Mouse (Mus musculus): ENCODE data around the gene Fam189b. TPM values are rescaled to one million over a fixed set of nuclear protein-coding genes. Genes with fewer than 3 reads are reported as not detected.
"Not testable (repeated sequence)": the region's sequence is repeated elsewhere in the genome, so short reads cannot be mapped to it uniquely, and the experiment has no call there.

The Fam189b gene
- polyA plus RNA-seq, 1 experiment from 2014 or later: 2.4 TPM

DNA sequence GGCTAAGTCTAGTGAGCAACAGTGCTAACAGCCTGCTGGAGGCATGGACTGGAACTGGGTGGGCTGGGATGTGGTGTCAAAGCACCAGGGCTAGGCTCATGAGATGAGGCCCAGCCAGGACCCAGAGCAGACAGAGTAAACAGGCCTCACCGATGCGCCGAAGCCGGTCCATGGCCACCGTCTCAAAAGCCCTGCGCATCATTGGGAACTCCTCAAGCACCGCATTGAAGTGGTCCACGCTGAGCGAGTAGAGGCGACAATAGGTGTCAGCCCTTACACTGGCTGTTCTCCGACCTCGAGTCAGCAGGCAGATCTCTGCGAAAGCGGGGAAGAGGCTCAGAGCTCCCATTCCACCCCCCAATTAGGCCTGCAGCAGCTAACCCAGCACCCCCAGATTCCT, 34.4 kb upstream of the Fam189b start:
- H3K9ac ChIP-seq (ENCODE audit: low read depth, low read length): no peak overlapping the region
- peaks cover 38% of the 10 kb centered on the region for H3K4me1 ChIP-seq (ENCODE audit: control insufficient read depth, low read depth, low read length)
- no peak overlapping the region for H3K27ac ChIP-seq (ENCODE audit: low read length)
- no peaks in the 10 kb centered on the region for H3K9me3 ChIP-seq (replicated peaks; ENCODE audit: control insufficient read depth, low read length)
- peaks cover 18% of the 10 kb centered on the region for H3K36me3 ChIP-seq (ENCODE audit: control insufficient read depth, insufficient read depth)
- H3K27me3 ChIP-seq (ENCODE audit: control insufficient read depth, insufficient read depth, low read depth, low read length): peaks cover 5% of the 10 kb centered on the region
- no peak for ATAC-seq (ENCODE audit: low read depth)
- WGBS (ENCODE audit: insufficient replicate concordance): 67% methylated on average over 14 of the region's 14 CpGs
- 0 out of 2 replicates have a peak overlapping the region, but pooled peaks have one; percentile 73 for H3K4me2 ChIP-seq (ENCODE audit: low read depth, low read length)
- H3K4me3 ChIP-seq (ENCODE audit: low read depth, low read length): no peak overlapping the region

DNA sequence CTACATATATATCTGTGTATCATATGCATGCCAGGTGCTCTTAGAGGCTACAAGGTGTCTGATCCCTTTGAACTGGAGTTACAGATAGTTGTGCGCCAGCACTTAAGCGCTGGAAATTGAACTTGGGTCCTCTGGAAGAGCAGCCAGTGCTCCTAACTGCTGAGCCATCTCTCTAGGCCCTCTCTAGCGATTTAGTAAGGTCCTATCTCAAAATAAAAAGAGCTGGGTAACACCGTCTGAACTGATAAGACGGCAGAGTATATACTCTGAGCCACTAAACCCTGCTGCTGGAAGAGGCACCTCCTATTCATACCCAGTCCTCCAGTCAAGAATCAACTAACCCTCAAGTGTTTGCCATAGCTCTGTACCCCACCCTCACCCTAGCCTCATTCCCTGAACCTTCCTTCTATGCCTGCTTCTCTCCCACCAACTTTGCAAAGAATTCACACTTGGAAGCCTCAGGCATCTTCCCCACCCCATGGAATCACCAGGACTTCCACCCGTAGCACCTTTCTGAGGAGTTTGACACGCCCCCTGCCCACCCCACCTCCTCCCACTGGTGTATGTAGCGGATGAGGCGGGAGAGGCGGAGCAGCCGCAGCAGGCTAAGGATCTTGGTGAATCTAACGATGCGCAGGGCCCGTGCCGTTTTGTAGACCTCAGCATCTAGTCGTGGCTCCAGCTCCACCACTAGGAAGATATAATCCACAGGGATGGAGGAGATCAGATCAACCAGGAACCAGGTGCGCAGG, 30.7 kb upstream of the Fam189b start:
- Histone ChIP-seq H3K9ac (ENCODE audit: low read depth, low read length) (no peak overlapping the region), H3K9me3 (replicated peaks; ENCODE audit: control insufficient read depth, low read length) (no peaks in the 10 kb centered on the region), H3K4me3 (ENCODE audit: low read depth, low read length) (no peak overlapping the region), H3K4me2 (ENCODE audit: low read depth, low read length) (no peak overlapping the region), H3K4me1 (ENCODE audit: control insufficient read depth, low read depth, low read length) (peaks cover 31% of the 10 kb centered on the region), H3K36me3 (ENCODE audit: control insufficient read depth, insufficient read depth) (no peaks in the 10 kb centered on the region), H3K27ac (ENCODE audit: low read length) (no peak overlapping the region), H3K27me3 (ENCODE audit: control insufficient read depth, insufficient read depth, low read depth, low read length) (peaks cover 10% of the 10 kb centered on the region)
- WGBS (ENCODE audit: insufficient replicate concordance): 38% methylated on average over 17 of the region's 17 CpGs
- ATAC-seq (ENCODE audit: low read depth): no peak

DNA sequence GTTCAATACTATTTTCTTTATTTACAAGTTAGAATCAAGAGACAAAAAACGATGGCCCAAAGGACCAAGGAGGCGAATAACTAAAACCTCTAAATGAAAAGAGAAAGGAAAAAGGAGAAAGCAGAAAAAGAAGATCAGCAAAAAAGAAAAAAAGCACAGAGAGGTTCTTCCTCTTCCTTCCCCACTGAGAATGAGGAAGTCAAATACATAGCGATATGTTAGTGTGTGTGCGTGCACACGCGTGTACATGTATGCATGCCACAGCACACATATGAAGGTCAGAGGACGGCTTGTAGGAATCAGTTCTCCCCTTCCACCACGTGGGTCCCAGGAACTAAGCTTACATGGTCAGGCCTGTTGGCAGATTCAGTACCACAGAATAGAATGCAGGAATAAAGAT, 26.0 kb upstream of the Fam189b start:
- Histone ChIP-seq H3K9me3 (replicated peaks; ENCODE audit: control insufficient read depth, low read length) (no peaks in the 10 kb centered on the region), H3K4me1 (ENCODE audit: control insufficient read depth, low read depth, low read length) (peaks cover 20% of the 10 kb centered on the region), H3K4me3 (ENCODE audit: low read depth, low read length) (no peak overlapping the region), H3K27ac (ENCODE audit: low read length) (no peak overlapping the region), H3K36me3 (ENCODE audit: control insufficient read depth, insufficient read depth) (no peaks in the 10 kb centered on the region), H3K9ac (ENCODE audit: low read depth, low read length) (no peak overlapping the region), H3K4me2 (ENCODE audit: low read depth, low read length) (no peak overlapping the region), H3K27me3 (ENCODE audit: control insufficient read depth, insufficient read depth, low read depth, low read length) (peaks cover 25% of the 10 kb centered on the region)
- WGBS (ENCODE audit: insufficient replicate concordance): 52% methylated on average over 8 of the region's 8 CpGs
- ATAC-seq (ENCODE audit: low read depth): no peak

DNA sequence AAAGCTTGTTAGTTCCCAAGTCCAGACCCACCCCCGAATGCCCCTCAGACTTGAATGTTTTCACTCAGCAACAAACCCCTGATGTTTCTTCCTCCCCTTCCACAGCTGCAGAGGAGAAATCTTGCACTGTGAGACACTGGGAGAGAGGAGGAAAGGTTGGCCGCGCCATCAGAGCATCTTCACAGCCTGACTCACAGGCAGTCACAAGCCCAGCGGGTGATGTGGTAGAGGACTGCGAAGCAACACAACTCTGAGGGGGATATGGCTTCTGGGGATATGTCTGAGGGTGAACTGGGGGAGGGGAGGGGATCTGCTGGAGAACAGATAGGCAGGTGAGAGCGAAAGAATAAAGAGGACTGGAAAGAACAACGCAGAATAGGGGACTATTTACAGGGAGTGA, 24.3 kb upstream of the Fam189b start:
- ATAC-seq (ENCODE audit: low read depth): no peak
- Histone ChIP-seq H3K36me3 (ENCODE audit: control insufficient read depth, insufficient read depth) (no peaks in the 10 kb centered on the region), H3K9me3 (replicated peaks; ENCODE audit: control insufficient read depth, low read length) (no peaks in the 10 kb centered on the region), H3K4me2 (ENCODE audit: low read depth, low read length) (no peak overlapping the region), H3K27me3 (ENCODE audit: control insufficient read depth, insufficient read depth, low read depth, low read length) (peaks cover 25% of the 10 kb centered on the region), H3K27ac (ENCODE audit: low read length) (no peak overlapping the region), H3K4me1 (ENCODE audit: control insufficient read depth, low read depth, low read length) (peaks cover 13% of the 10 kb centered on the region), H3K9ac (ENCODE audit: low read depth, low read length) (no peak overlapping the region), H3K4me3 (ENCODE audit: low read depth, low read length) (no peak overlapping the region)
- 16% methylated on average over 7 of the region's 7 CpGs for WGBS (ENCODE audit: insufficient replicate concordance)

DNA sequence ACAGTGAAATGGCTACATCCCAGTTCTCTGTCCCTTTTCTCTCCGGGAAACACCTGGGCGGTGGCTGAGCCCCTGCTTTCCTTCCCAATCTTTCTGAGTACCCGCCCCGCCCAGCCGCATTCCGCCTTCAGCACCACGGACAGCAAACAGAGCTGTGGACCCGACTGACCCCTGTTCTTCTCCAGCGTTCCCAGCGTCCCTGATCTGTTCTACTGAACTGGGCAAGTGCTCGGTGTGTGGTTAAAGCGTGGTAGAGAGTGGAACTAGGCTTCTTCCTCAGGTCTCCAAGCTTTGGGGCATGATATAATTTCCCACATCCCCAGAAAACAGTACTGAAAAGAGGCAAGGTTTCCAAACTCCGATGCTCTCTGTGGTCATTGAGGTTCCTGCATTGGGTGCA, 23.7 kb upstream of the Fam189b start:
- H3K9ac ChIP-seq (ENCODE audit: low read depth, low read length): no peak overlapping the region
- H3K27me3 ChIP-seq (ENCODE audit: control insufficient read depth, insufficient read depth, low read depth, low read length): peaks cover 25% of the 10 kb centered on the region
- no peaks in the 10 kb centered on the region for H3K36me3 ChIP-seq (ENCODE audit: control insufficient read depth, insufficient read depth)
- H3K4me3 ChIP-seq (ENCODE audit: low read depth, low read length): peak overlapping the region; percentile 66
- under 1% methylated on average over 13 of the region's 13 CpGs for WGBS (ENCODE audit: insufficient replicate concordance)
- peak overlapping the region; percentile 99 for H3K4me2 ChIP-seq (ENCODE audit: low read depth, low read length)
- ATAC-seq (ENCODE audit: low read depth): peak; percentile 27; the same call in 1 of the 2 replicates
- H3K9me3 ChIP-seq (replicated peaks; ENCODE audit: control insufficient read depth, low read length): no peaks in the 10 kb centered on the region
- H3K4me1 ChIP-seq (ENCODE audit: control insufficient read depth, low read depth, low read length): peaks cover 18% of the 10 kb centered on the region
- no peak overlapping the region for H3K27ac ChIP-seq (ENCODE audit: low read length)

DNA sequence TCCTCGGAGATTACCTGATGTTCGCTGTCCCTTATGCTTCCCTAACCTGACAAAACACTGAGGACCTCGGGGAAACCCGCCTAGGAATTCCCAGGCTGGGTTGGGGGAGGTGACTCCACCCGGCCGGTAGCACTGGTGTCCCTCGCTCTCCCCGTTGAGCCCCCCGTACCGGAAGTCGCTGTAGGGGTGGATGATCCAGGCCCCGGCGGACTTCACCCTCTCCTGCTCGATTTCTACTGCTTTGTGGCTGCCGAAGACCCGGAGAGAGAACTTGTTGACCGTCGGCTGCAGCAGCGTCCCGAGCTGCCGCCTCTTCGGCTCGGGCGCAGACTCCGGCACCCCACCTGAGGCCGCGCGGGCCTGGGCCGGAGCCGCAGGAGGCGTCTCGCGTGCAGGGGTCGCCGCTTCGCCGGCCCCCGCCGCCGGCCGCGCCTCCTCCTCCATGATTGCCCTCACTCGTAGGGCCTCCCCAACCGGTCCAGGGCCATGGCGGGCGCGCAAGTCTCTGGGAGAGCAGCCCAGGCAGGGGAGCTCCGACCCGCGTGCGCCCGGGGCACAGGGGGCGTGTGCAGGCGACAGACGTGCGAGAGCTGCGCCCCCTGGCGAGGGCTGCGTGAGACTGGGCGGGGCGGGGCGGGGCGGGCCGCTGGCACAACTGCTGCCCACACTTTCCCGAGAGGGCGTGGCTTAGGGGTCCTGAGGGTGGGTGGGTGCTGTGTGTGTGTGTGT, 23.2 kb upstream of the Fam189b start, which contains the start of gene Hcn3:
TSS of gene Hcn3 (minus strand) at position 581 of the 729 bp plus-strand sequence.
- no peaks in the 10 kb centered on the region for H3K36me3 ChIP-seq (ENCODE audit: control insufficient read depth, insufficient read depth)
- no peak; the same call in 1 of the 2 replicates for ATAC-seq (ENCODE audit: low read depth)
- H3K4me3 ChIP-seq (ENCODE audit: low read depth, low read length): peak within 1 kb of the TSS; percentile 66
- H3K9ac ChIP-seq (ENCODE audit: low read depth, low read length): peak within 1 kb of the TSS; percentile 53
- H3K4me2 ChIP-seq (ENCODE audit: low read depth, low read length): peak within 1 kb of the TSS; percentile 99
- H3K9me3 ChIP-seq (replicated peaks; ENCODE audit: control insufficient read depth, low read length): no peaks in the 10 kb centered on the region
- WGBS (ENCODE audit: insufficient replicate concordance): under 1% methylated on average over 64 of the region's 66 CpGs
- H3K27ac ChIP-seq (ENCODE audit: low read length): no peak within 1 kb of the TSS
- H3K27me3 ChIP-seq (ENCODE audit: control insufficient read depth, insufficient read depth, low read depth, low read length): peaks cover 25% of the 10 kb centered on the region
- H3K4me1 ChIP-seq (ENCODE audit: control insufficient read depth, low read depth, low read length): peaks cover 18% of the 10 kb centered on the region

DNA sequence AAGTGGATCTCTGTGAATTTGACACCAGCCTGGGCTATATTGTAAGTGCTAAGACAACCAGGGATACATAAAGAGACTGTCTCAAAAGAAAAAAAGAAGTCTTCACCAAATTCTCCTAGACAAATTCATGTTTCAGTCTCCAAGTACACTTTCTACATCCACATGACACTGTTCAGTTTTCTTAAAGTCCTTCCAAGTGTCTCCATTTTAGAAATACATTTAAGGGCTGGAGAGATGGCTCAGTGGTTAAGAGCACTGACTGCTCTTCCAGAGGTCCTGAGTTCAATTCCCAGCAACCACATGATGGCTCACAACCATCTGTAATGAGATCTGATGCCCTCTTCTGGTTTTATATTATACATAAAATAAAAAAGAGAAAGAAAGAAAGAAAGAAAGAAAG, 21.7 kb upstream of the Fam189b start:
- H3K36me3 ChIP-seq (ENCODE audit: control insufficient read depth, insufficient read depth); H3K9ac ChIP-seq (ENCODE audit: low read depth, low read length); H3K9me3 ChIP-seq (replicated peaks; ENCODE audit: control insufficient read depth, low read length); H3K4me3 ChIP-seq (ENCODE audit: low read depth, low read length); H3K27ac ChIP-seq (ENCODE audit: low read length); H3K4me2 ChIP-seq (ENCODE audit: low read depth, low read length); ATAC-seq (ENCODE audit: low read depth): not testable (repeated sequence)
- peaks cover 22% of the 10 kb centered on the region for H3K27me3 ChIP-seq (ENCODE audit: control insufficient read depth, insufficient read depth, low read depth, low read length)
- peaks cover 28% of the 10 kb centered on the region for H3K4me1 ChIP-seq (ENCODE audit: control insufficient read depth, low read depth, low read length)

DNA sequence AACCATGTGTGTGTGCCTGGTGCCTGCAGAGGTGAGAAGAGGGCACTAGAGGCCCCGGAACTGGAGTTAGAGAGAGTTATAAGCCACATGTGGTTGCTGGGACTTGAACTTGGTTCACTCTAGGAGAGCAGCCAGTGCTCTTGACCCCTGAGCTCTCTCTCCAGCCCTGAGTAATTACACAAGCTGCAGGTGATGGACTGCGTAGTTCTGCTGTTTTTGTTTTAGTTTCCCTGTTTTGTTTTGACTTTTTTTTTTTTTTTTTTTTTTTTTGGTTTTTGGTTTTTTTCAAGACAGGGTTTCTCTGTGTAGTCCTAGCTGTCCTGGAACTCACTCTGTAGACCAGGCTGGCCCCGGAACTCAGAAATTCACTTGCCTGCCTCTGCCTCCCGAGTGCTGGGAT, 21.2 kb upstream of the Fam189b start:
- 72% methylated on average over 4 of the region's 4 CpGs for WGBS (ENCODE audit: insufficient replicate concordance)
- H3K4me2 ChIP-seq (ENCODE audit: low read depth, low read length): no peak overlapping the region
- ATAC-seq (ENCODE audit: low read depth): no peak
- H3K4me3 ChIP-seq (ENCODE audit: low read depth, low read length): no peak overlapping the region
- H3K9ac ChIP-seq (ENCODE audit: low read depth, low read length): no peak overlapping the region
- H3K36me3 ChIP-seq (ENCODE audit: control insufficient read depth, insufficient read depth): peaks cover under 1% of the 10 kb centered on the region; the same call in 1 of the 2 replicates
- H3K27ac ChIP-seq (ENCODE audit: low read length): no peak overlapping the region
- H3K4me1 ChIP-seq (ENCODE audit: control insufficient read depth, low read depth, low read length): peaks cover 33% of the 10 kb centered on the region
- peaks cover 22% of the 10 kb centered on the region for H3K27me3 ChIP-seq (ENCODE audit: control insufficient read depth, insufficient read depth, low read depth, low read length)
- H3K9me3 ChIP-seq (replicated peaks; ENCODE audit: control insufficient read depth, low read length): no peaks in the 10 kb centered on the region

DNA sequence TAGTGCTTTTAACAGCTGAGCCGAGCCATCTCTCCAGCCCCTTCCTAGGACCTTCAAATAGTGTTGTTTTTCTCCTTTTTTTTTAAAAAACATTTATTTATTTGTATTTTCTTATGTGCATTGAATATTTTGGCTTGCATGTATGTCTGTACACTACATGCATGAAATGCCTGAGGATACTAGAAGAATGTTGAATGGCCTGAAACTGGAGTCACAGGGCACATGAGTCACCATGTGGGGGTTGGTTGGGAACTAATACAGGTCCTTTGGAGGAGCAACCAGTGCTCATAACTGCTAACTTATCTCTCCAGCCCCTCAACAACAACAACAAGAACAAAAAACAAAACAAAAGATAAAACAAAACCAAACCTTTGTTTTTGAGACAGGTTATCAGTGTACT, 19.8 kb upstream of the Fam189b start:
- no peak overlapping the region for H3K9ac ChIP-seq (ENCODE audit: low read depth, low read length)
- 60% methylated on average over 1 of the region's 1 CpGs for WGBS (ENCODE audit: insufficient replicate concordance)
- no peak overlapping the region for H3K4me3 ChIP-seq (ENCODE audit: low read depth, low read length)
- H3K36me3 ChIP-seq (ENCODE audit: control insufficient read depth, insufficient read depth): peaks cover 5% of the 10 kb centered on the region; the same call in 1 of the 2 replicates
- peaks cover 34% of the 10 kb centered on the region for H3K4me1 ChIP-seq (ENCODE audit: control insufficient read depth, low read depth, low read length)
- H3K27ac ChIP-seq (ENCODE audit: low read length): no peak overlapping the region
- H3K4me2 ChIP-seq (ENCODE audit: low read depth, low read length): no peak overlapping the region
- H3K9me3 ChIP-seq (replicated peaks; ENCODE audit: control insufficient read depth, low read length): no peaks in the 10 kb centered on the region
- no peak for ATAC-seq (ENCODE audit: low read depth)
- H3K27me3 ChIP-seq (ENCODE audit: control insufficient read depth, insufficient read depth, low read depth, low read length): peaks cover 19% of the 10 kb centered on the region
